Mouse (Mus musculus): ENCODE data around the gene Tox2.

Tox2 gene

DNA sequence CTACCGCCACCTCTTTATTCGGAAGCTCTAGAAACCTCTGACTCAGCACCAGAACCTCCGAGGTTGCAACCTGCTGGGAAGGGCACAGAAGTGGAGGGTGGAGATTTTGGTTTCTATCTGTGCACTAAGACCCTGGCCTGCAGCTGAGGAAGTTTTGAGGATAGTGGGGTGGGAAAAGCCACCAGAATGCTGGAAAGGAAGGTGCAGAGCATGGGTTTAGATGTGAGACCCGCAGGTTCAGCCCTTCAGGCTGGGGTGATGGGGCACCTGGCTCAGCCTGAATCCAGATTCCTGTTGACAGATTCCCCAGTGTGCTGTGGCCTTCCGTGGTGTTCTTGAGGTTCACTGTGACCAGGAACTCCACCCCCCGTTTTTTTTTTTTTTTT is 2.3 kb downstream of the Tox2 start:
- no peak for DNase-seq (ENCODE audit: low read depth in 1 of 2, low spot score in 2 of 2)

GRCm38 (mm10) chr2:163205737-163206490 is 3.0 kb downstream of the Tox2 start:
- DNase-seq (ENCODE audit: low read depth in 1 of 2, low spot score in 2 of 2): no peak

- no peak for DNase-seq (ENCODE audit: low read depth in 1 of 2, low spot score in 2 of 2)
Observed at GRCm38 (mm10) chr2:163207315-163207714, 4.4 kb downstream of the Tox2 start.

DNA sequence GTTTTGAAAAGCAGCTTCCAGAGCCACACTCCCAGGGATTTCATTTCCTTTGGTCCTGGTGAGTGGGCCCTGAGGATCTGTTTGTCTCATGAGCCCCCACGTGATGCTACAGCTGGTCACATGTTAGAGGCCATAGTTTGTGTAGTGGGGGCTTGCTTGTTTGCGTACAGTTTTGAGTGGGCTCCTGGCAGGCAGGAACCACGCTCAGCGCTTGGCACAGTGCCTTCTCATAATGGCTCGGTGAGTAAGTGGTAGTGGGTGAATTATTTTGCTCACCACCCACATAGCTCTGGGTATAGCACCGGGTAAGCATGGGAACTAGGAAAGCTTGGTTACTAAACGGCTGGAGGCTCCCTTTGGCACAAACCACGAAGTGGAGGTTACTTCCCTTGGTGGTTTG is 6.2 kb downstream of the Tox2 start:
- no peak for DNase-seq (ENCODE audit: low read depth in 1 of 2, low spot score in 2 of 2)

DNA sequence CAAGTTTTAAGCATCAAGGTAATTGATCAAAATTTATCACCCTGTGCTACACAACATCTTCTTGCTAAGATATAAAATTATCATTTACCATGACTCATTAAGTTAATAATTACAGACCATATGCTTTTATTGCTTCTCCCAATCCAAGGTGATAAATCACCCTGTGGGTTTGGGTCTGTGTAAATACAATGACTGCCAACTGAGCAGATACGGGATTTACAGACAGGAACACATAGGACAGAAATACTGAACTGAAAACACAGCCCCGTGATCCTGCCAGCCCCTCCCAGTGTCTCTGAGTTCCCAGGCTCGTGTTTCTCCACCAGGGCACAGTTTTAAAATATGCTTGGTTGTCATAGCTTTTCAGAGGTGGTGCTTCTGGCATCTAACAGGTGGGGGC is 10.2 kb downstream of the Tox2 start:
- no peak for DNase-seq (ENCODE audit: low read depth in 1 of 2, low spot score in 2 of 2)

DNA sequence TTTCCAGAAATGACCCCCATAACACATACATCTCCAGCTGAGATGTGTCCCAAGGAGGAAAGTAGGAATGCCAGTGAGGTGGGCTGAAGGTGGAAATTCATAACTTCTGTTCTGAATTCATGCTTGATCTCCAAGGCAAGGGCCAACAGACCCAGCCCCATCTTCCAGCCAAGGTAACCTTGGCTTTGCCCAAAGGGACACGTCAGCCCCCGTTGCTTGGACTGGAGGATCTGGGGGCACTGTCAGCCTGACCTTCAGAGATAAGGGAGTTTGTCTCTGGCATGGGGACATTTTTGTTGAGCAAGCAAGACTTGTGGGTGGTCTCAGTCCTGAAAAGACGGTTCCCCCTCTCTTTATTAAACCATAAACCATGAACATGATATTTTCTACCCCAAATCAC is 15.2 kb downstream of the Tox2 start:
- DNase-seq (ENCODE audit: low read depth in 1 of 2, low spot score in 2 of 2): no peak

DNA sequence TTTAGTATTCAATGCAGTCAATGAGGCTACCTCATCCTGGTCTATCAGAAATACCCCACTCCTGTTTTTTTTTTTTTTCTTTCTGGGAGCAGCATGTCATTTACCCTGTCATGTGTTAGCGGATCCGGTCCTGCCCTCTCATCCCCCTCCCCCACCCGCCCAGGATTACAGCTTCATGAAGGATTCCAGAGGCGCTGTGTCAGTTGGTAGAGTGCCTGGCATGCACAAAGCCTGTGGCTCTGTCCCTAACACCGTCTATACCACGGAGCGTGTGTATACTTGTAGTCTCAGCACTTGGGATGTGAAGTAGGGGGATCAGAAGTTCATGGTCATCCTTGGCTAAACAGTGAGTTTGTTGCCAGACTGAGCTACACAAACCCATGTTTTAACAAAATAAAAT is 15.6 kb downstream of the Tox2 start:
- DNase-seq (ENCODE audit: low read depth in 1 of 2, low spot score in 2 of 2): no peak

DNA sequence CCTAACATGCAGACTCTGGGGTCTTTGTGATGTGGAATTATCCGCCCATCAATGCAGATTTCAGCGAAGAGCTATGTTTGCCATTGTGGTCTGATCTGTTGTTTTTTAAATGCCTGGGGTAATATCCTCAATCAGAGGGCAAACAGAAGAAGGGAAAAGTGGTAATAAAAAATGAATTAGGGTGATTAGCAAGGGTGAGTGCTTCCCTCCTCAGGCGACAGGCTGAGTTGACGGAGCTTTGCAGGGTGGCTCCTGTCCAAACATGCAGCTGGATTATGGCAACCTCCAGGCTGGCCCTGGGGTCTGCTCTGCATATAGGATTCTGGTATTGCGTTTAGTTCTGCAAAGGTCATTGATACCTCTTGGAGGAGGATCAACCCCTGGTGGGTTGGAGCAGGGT is 16.5 kb downstream of the Tox2 start:
- DNase-seq (ENCODE audit: low read depth in 1 of 2, low spot score in 2 of 2): no peak

DNA sequence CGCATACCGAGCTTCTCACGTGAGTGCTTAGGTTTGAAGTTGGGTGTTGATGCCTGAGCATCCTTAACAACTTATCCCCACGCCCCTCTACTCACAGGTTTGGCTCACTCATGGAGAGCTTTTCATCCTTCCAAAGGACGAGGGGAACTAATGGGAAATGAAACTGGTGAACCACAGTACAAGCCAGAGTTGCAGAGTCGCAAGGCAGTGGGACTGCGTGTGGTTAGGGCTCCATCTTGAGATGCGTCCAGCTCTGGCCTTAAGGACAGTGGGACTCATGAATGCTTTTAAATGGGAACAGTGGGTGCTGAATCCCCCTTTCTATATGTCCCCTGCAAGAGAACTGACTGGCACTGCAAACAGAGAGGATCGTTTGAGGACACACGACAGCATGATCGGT is 17.8 kb downstream of the Tox2 start:
- no peak for DNase-seq (ENCODE audit: low read depth in 1 of 2, low spot score in 2 of 2)

- DNase-seq (ENCODE audit: low read depth in 1 of 2, low spot score in 2 of 2): no peak
Observed at GRCm38 (mm10) chr2:163225302-163225701, 22.4 kb downstream of the Tox2 start.

- no peak for DNase-seq (ENCODE audit: low read depth in 1 of 2, low spot score in 2 of 2)
Observed at GRCm38 (mm10) chr2:163229050-163229449, 26.1 kb downstream of the Tox2 start.

GRCm38 (mm10) chr2:163231781-163232534 is 29.0 kb downstream of the Tox2 start:
- DNase-seq (ENCODE audit: low read depth in 1 of 2, low spot score in 2 of 2): no peak

GRCm38 (mm10) chr2:163233666-163234065 is 30.7 kb downstream of the Tox2 start:
- DNase-seq (ENCODE audit: low read depth in 1 of 2, low spot score in 2 of 2): no peak

GRCm38 (mm10) chr2:163236057-163236456 is 33.1 kb downstream of the Tox2 start:
- DNase-seq (ENCODE audit: low read depth in 1 of 2, low spot score in 2 of 2): no peak

- DNase-seq (ENCODE audit: low read depth in 1 of 2, low spot score in 2 of 2): no peak
Observed at GRCm38 (mm10) chr2:163237999-163238529, 35.1 kb downstream of the Tox2 start.

- DNase-seq (ENCODE audit: low read depth in 1 of 2, low spot score in 2 of 2): no peak
Observed at GRCm38 (mm10) chr2:163239945-163240344, 37.0 kb downstream of the Tox2 start.

DNA sequence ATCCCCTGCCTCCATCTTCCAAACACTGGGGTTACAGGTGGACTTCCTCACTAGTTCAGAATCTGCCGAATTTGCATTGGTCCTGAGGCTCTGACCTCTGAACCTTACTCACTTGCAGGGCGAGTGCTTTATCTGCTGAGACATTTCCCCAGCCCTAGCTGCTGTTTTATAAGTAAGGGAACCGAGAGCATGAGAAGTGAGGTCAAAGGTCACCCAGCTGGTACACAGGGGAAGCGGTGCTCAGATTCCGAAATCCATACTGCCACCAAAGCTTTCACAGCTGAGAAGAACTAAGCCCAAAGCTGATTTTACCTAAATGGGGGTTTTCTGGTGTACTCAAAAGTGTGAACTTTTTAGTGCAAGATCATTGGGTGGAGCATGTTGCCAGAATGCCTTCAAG is 38.9 kb downstream of the Tox2 start:
- no peak for DNase-seq (ENCODE audit: low read depth in 1 of 2, low spot score in 2 of 2)

- no peak for DNase-seq (ENCODE audit: low read depth in 1 of 2, low spot score in 2 of 2)
Observed at GRCm38 (mm10) chr2:163243917-163244852, 41.3 kb downstream of the Tox2 start.

DNA sequence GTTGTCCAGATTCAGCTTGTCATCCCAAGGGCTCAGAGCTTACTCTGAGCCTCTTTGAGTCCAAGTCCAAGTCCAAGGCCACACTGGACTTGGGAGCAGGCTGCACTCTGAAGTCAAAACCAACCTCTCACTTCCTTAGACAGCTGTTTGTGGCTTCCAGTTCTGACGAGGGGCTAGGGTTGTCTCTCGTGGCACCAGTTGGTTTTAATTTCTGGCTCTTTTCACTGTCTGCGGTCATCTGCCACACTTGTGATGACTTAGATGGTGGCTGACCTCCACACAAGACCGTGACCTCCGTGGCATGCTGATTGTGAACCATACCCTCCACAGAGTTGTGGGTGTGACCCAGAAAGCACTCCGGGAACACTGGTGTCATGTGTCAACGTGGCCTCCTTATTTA is 46.0 kb downstream of the Tox2 start:
- DNase-seq (ENCODE audit: low read depth in 1 of 2, low spot score in 2 of 2): no peak

GRCm38 (mm10) chr2:163252645-163253044 is 49.7 kb downstream of the Tox2 start:
- DNase-seq (ENCODE audit: low read depth in 1 of 2, low spot score in 2 of 2): no peak
